Mouse (Mus musculus) embryonic facial prominence, embryonic 11.5 days (tissue): ENCODE measurements around the gene Bmp15. TPM values are rescaled to one million over a fixed set of nuclear protein-coding genes. Genes with fewer than 3 reads are reported as not detected.

Source experiments
- ATAC-seq: fragments of 200-750 bp; cut with Nextera tagmentation; replicated peaks from 2 replicates; pipeline ENCODE4 v1.8.0; 2017; ENCODE audit warnings: low read depth; ENCODE audit not compliant: insufficient number of reproducible peaks, low FRiP score, low TSS enrichment
- DNase-seq: peaks from one replicate; pipeline ENCODE4 v3.0.0-alpha.2; 2015; ENCODE audit warnings: low spot score
- H3K27ac ChIP-seq: fragments of 300-500 bp; sonication (generic); replicated peaks from 2 replicates; pipeline ENCODE4 v1.5.1; 2014; ENCODE audit warnings: mild to moderate bottlenecking, low read depth, low read length, control low read depth
- H3K27me3 ChIP-seq: fragments of 300-500 bp; sonication (generic); 2 replicates; pipeline ENCODE4 v1.6.1; 2014; ENCODE audit warnings: mild to moderate bottlenecking, low read length, moderate library complexity, mixed read lengths; ENCODE audit not compliant: control insufficient read depth, insufficient read depth
- H3K36me3 ChIP-seq: fragments of 300-500 bp; sonication (generic); replicated peaks from 2 replicates; pipeline ENCODE4 v1.6.1; 2014; ENCODE audit warnings: low read depth, mild to moderate bottlenecking, low read length, moderate library complexity, mixed read lengths; ENCODE audit not compliant: control insufficient read depth, insufficient read depth
- H3K4me1 ChIP-seq: fragments of 300-500 bp; sonication (generic); 2 replicates; pipeline ENCODE4 v1.6.1; 2014; ENCODE audit warnings: low read length, mixed read lengths; ENCODE audit not compliant: control insufficient read depth, insufficient read depth
- H3K4me2 ChIP-seq: fragments of 300-500 bp; sonication (generic); 2 replicates; pipeline ENCODE4 v1.6.1; 2014; ENCODE audit warnings: low read depth, mild to moderate bottlenecking, control low read depth, low read length, moderate library complexity
- H3K4me3 ChIP-seq: fragments of 300-500 bp; sonication (generic); 2 replicates; pipeline ENCODE4 v1.5.1; 2014; ENCODE audit warnings: low read depth, low read length, control low read depth
- H3K9ac ChIP-seq: fragments of 300-500 bp; sonication (generic); replicated peaks from 2 replicates; pipeline ENCODE4 v1.6.1; 2014; ENCODE audit warnings: mild to moderate bottlenecking, control low read depth, low read length
- H3K9me3 ChIP-seq: fragments of 300-500 bp; sonication (generic); replicated peaks from 2 replicates; pipeline ENCODE4 v1.6.1; 2016; ENCODE audit warnings: mild to moderate bottlenecking, low read length, inconsistent platforms, mixed read lengths; ENCODE audit not compliant: control insufficient read depth
- WGBS: fragments of 180-500 bp; shearing (Covaris S2); extraction: QIAGEN DNeasy Blood & Tissue Kit; methylation state at CpG from one replicate; pipeline ENCODE4 v1.1.7; 2014; 5-methylcytosine and 5-hydroxymethylcytosine counted together
- polyA plus RNA-seq: library from polyadenylated mRNA; unstranded; fragments of >200 nt; fragmentation: Nextera tagmentation; extraction: Ambion mirVana; gene quantifications from 2 replicates; pipeline ENCODE4 v1.2.1, GENCODE M21; 2014

Gene Bmp15
- polyA plus RNA-seq, result 0.15 TPM in 1 of 2 replicates, not detected in the other

DNA sequence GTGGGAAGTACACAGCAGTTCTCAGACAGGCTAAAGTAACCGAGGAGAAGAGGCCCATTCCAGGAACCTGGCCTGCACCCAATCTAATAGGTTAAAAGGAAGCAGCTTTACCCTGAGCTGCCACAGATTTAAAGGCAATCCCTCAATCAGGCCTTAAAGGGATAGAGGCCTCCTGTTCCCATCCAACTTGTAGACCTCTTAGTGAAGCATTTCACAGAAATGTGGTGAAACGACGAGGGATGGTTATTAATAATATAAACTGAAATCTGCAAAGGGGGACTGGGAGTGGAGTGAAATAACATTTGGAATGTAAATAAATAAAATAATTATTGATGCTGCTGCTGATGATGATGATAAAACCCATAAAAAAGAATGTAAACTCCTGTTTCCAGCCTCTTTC is at the start of gene Bmp15:
Gene Bmp15, minus strand, starts transcription at position 101 of the 400 bp plus-strand sequence.
- Histone ChIP-seq H3K9me3 (no peaks in the 10 kb centered on the region), H3K4me3 (no peak within 1 kb of the TSS), H3K9ac (no peak within 1 kb of the TSS), H3K27ac (no peak within 1 kb of the TSS), H3K4me2 (no peak within 1 kb of the TSS), H3K4me1 (no peaks in the 10 kb centered on the region), H3K27me3 (no peaks in the 10 kb centered on the region), H3K36me3 (no peaks in the 10 kb centered on the region)
- DNase-seq (no peak), ATAC-seq (no peak)
- 78% methylated on average over 3 of the region's 3 CpGs for WGBS

DNA sequence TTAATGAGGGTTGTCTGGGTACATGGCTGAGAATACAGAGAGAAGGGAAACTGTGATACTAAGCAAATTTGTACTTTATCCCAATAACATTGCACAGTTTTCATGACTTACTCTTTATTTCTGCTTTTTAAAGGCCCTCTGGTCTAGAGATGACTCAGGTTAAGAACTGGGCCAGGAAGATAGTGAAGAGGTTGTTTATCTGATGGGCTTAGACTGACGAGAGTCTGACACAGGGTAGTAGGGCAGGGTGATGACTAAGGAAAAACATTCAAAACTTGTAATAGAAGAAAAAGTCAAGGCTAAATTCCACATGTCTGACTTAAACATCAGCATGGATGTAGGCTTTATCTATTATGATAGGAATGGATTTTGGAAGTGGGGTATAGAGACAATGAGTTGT is 48.3 kb upstream of the Bmp15 start:
- no peak overlapping the region for H3K27ac ChIP-seq
- H3K27me3 ChIP-seq, result no peaks in the 10 kb centered on the region
- no peak for DNase-seq
- WGBS, result 88% methylated on average over 1 of the region's 1 CpGs
- no peak overlapping the region for H3K4me2 ChIP-seq
- ATAC-seq, result no peak
- H3K9ac ChIP-seq, result no peak overlapping the region
- no peaks in the 10 kb centered on the region for H3K4me1 ChIP-seq
- no peaks in the 10 kb centered on the region for H3K9me3 ChIP-seq
- no peak overlapping the region for H3K4me3 ChIP-seq
- H3K36me3 ChIP-seq, result no peaks in the 10 kb centered on the region

DNA sequence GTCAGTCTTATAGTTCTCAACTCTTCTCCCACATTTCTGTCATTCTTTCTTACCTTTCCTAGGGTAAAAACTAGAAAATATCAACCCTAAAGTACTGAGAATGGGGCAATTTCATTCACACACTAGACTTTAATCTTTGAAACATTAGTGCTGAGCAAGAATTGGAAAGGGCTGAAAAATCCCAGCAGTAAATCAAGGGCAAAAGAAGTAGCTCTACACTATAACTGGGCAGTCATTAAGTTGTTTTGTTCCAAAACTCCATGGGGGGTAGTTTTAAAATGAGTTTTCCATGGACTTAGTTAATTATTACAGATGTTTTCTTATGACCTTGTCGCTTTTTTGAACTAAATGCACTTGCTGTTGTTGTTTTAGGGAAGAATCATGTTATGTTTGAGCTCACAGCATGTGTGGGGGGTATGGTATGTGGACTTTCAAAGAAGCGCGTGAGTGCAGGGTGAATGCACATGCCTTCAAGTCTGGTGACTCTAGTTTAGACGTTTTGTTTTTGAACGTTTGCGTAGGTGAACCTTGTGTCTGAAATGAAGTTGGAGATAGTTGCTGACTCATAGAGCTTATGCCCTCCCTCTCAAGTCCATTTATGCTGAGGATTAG is 37.1 kb upstream of the Bmp15 start:
- WGBS, result 72% methylated on average over 6 of the region's 6 CpGs
- DNase-seq, result no peak
- Histone ChIP-seq H3K27me3 (no peaks in the 10 kb centered on the region), H3K27ac (no peak overlapping the region), H3K36me3 (no peaks in the 10 kb centered on the region), H3K9ac (no peak overlapping the region), H3K4me2 (no peak overlapping the region), H3K9me3 (no peaks in the 10 kb centered on the region), H3K4me3 (no peak overlapping the region), H3K4me1 (no peaks in the 10 kb centered on the region)
- no peak for ATAC-seq

DNA sequence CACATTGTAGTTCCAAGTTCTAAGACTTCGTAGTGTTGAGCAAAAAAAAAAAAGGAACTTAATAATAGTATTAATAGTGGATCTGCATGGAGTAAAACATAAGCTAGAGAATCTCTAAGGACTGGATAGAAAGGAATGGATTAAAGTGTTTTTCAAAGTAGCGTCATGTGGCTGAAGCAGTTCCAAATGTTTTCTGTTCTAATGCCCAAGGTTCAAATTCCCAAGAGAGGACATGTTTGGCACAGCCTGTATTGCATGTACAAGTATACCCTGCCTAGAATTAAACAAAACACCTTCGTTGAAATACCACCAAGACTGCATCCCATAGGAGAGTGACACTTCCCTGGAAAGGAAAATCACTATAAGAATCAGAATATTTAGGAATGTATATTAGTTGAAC is 36.4 kb upstream of the Bmp15 start:
- 75% methylated on average over 3 of the region's 3 CpGs for WGBS

GRCm38 (mm10) chrX:6345273-6345959 is 24.9 kb upstream of the Bmp15 start:
- no peak overlapping the region for H3K4me2 ChIP-seq
- no peaks in the 10 kb centered on the region for H3K27me3 ChIP-seq
- no peaks in the 10 kb centered on the region for H3K36me3 ChIP-seq
- no peak overlapping the region for H3K9ac ChIP-seq
- 64% methylated on average over 1 of the region's 1 CpGs for WGBS
- DNase-seq, result no peak
- no peak for ATAC-seq
- H3K9me3 ChIP-seq, result no peaks in the 10 kb centered on the region
- no peaks in the 10 kb centered on the region for H3K4me1 ChIP-seq
- no peak overlapping the region for H3K4me3 ChIP-seq
- no peak overlapping the region for H3K27ac ChIP-seq

More for the DNA sequence above, 36.4 kb upstream of the Bmp15 start:
- Histone ChIP-seq H3K4me2 (no peak overlapping the region), H3K27ac (no peak overlapping the region), H3K9ac (no peak overlapping the region), H3K27me3 (no peaks in the 10 kb centered on the region), H3K4me3 (no peak overlapping the region), H3K4me1 (no peaks in the 10 kb centered on the region), H3K9me3 (no peaks in the 10 kb centered on the region), H3K36me3 (no peaks in the 10 kb centered on the region)
- no peak for DNase-seq
- ATAC-seq, result no peak

GRCm38 (mm10) chrX:6324056-6324455 is 3.5 kb upstream of the Bmp15 start:
- H3K4me1 ChIP-seq, result no peaks in the 10 kb centered on the region
- no peaks in the 10 kb centered on the region for H3K36me3 ChIP-seq
- H3K27me3 ChIP-seq, result no peaks in the 10 kb centered on the region
- H3K9ac ChIP-seq, result no peak overlapping the region
- no peak overlapping the region for H3K27ac ChIP-seq
- H3K9me3 ChIP-seq, result no peaks in the 10 kb centered on the region
- peak; percentile 35 for DNase-seq
- ATAC-seq, result no peak
- 50% methylated on average over 1 of the region's 1 CpGs for WGBS
- H3K4me3 ChIP-seq, result no peak overlapping the region
- H3K4me2 ChIP-seq, result no peak overlapping the region

DNA sequence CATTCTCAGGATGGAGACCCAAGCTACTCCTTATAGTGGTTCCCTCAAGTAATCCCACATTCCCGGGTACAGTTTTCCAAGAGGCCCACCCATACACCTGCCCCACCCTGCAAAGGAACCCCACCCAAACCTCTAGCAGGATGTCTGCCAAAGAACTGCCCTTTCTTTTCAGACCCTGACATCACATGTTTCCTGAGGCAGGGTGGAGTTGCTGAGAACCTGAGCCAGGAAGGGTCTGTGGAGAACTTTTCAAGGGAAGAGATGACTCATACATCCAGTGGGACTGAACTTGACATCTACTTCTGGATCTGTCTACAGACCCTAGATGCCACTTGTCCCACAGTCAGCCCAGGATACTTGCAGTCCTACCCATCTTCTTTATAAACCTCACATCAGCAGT is 2.8 kb downstream of the Bmp15 start:
- WGBS, result 58% methylated on average over 1 of the region's 1 CpGs
- no peak overlapping the region for H3K27ac ChIP-seq
- ATAC-seq, result no peak
- H3K4me2 ChIP-seq, result no peak overlapping the region
- no peaks in the 10 kb centered on the region for H3K36me3 ChIP-seq
- H3K9me3 ChIP-seq, result no peaks in the 10 kb centered on the region
- no peak overlapping the region for H3K4me3 ChIP-seq
- DNase-seq, result no peak
- no peaks in the 10 kb centered on the region for H3K27me3 ChIP-seq
- no peak overlapping the region for H3K9ac ChIP-seq
- H3K4me1 ChIP-seq, result no peaks in the 10 kb centered on the region
